Mouse (Mus musculus): ENCODE measurements at regions not wholly inside any gene's neighbourhood (a gene's known extent, or its start where the extent isn't known, plus 50 kb on each side); places are given as distances from the start of the nearest gene placed in this dataset.

DNA sequence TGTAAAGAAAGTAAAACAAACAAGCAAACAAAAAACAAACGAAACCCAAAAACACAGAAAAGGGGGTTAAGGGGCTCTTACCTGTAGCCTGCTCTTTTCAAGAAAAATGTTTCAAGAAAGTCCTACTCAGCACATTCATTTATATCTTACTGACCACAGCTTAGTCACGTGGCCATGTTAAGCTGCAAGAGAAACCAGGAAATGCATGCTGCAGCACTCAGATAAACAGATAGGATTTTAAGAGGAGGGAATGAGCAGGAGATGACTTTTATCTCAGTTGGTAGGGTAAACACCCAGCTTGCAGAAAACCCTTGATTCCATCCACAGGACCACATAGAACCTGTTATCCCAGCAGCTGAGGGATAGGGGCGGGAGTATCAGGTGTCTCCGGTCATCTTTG is 62.9 kb upstream of the Sfmbt2 start:
- peak; percentile 73 for ATAC-seq (replicated peaks; ENCODE audit: poor library complexity)

GRCm38 (mm10) chr2:10309656-10310055 is 60.7 kb upstream of the Sfmbt2 start:
- ATAC-seq (replicated peaks; ENCODE audit: poor library complexity), result no peak

DNA sequence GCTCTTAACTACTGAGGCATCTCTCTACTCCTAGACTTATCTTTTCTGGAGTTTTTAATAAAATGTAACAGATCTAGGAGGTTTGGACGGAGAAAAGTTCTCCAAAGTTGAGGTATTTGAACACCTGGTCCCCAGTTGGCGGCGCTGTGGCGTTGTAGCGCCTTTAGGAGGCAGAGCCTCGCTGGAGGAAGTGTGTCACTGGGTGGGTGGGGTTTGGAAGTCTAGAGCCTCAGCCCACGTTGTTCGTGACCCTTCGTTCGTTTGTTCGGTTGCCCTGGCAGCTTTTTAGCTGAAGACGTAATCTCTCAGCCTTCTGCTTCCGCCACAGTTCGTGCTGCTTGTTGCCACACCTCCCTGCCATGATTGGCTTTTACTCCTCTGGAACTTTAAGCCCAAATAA is 58.6 kb upstream of the Sfmbt2 start:
- ATAC-seq (replicated peaks; ENCODE audit: poor library complexity), result peak; percentile 21

- ATAC-seq (replicated peaks; ENCODE audit: poor library complexity), result no peak
Observed at GRCm38 (mm10) chr2:10312398-10312797, 57.9 kb upstream of the Sfmbt2 start.

- ATAC-seq (replicated peaks; ENCODE audit: poor library complexity), result peak; percentile 87
Observed at GRCm38 (mm10) chr2:10314251-10315243, 55.8 kb upstream of the Sfmbt2 start.

DNA sequence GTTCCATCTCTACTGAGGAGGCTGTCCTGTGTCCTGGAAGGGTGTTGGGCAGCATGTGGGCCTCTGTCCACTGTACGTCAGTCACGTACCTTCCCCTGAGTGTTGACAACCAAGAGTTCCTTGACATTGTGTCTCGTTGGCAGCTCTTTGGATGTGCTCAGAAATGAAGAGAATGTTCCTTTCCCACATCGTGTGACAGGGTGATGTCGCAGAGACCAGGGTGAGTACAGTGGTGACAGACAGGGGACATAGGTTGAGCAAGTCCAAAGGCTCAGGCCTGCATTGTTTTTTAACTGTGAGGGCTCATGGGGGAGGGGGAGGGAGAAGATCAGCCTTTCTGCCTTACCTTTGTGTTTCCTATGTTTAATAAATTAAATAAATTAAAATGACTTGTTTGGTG is 54.0 kb upstream of the Sfmbt2 start:
- no peak for ATAC-seq (replicated peaks; ENCODE audit: poor library complexity)

DNA sequence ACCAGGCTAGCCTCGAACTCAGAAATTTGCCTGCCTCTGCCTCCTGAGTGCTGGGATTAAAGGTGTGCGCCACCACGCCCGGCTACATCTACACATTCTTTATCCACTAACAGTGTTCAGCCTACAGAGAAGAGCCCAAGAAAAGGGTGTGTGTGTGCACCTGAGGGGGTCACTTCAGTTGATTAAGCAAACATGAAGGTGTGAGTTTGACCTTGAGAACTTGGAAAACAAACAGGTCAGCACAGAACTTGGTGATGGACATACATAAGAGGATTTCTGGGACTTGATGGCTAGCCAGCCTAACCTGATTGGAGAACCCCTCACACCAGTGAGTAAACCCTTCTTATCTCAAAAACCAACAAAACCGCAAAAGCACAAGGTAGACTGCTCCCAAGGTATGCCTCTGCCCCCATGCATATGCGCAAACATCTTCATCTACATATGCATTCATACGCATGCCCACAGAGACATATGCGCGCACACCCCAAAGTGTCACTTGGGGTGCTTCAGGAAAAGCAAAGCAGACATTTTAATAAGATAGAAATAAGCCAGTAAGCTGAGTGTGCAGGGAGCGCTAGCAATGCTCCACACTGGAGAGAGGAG is 52.0 kb upstream of the Sfmbt2 start:
- ATAC-seq (replicated peaks; ENCODE audit: poor library complexity), result no peak

Data from megakaryocyte progenitor cell, adult 5-6 weeks (primary cell).